Mouse (Mus musculus) embryo, embryonic 10.5 days (tissue): ENCODE results near the gene Armc5.

ENCODE experiments used
- DNase-seq: peaks from one replicate; pipeline ENCODE4 v3.0.0-alpha.2; 2015; ENCODE audit warnings: low spot score

The Armc5 gene

DNA sequence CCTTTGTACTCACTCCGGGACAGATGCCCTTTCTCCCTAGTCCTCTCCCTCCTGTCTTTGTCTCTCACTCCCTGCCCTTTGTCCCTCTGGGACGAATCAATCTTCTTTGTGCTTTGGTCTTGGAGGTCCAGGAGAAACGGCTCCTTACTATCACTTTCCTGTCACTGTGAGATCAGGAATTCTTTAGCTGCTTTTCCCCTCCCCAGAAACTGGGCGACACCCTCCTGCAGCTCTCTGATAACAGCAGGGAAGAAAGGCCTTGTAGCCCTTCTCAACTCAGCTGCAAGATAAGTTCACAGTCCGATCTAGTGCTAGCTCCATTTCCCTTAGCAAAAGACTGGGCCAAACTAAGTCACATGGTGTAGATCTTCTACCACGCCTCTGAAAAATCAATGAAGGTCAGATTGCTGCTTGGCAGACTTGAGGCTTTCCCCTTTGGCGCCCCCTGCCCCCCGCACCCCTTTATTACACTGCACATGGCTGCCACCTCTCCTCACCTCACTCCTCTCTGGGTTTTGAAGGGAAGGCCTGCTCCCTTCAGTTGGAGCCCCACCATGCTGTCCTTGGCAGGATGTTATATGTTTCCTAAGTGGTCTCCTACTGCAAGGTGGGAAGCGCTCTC is 51.9 kb downstream of the Armc5 start:
- DNase-seq = peak; percentile 71
